Mouse (Mus musculus) cortical plate, adult 2 months (tissue): ENCODE data around the gene Ltf.

Source experiments
- CTCF ChIP-seq: fragments of 200-500 bp; IDR thresholded peaks from 2 replicates; pipeline ENCODE4 v1.5.1; 2011; ENCODE audit warnings: mild to moderate bottlenecking, control low read depth, low read length; ENCODE audit not compliant: insufficient read depth; ENCODE audit errors: extremely low read depth
- POLR2A ChIP-seq: fragments of 200-500 bp; IDR thresholded peaks from 2 replicates; pipeline ENCODE4 v1.6.1; 2011; ENCODE audit warnings: mild to moderate bottlenecking, low read length, control low read depth; ENCODE audit not compliant: insufficient read depth; ENCODE audit errors: extremely low read depth

GRCm38 (mm10) chr9:110997245-110997644, 21.8 kb upstream of the Ltf start:
- TF ChIP-seq POLR2A (no peak), CTCF (peak; percentile 100)
